Mouse (Mus musculus): Measurements from ENCODE around the gene Glrp1.

DNA sequence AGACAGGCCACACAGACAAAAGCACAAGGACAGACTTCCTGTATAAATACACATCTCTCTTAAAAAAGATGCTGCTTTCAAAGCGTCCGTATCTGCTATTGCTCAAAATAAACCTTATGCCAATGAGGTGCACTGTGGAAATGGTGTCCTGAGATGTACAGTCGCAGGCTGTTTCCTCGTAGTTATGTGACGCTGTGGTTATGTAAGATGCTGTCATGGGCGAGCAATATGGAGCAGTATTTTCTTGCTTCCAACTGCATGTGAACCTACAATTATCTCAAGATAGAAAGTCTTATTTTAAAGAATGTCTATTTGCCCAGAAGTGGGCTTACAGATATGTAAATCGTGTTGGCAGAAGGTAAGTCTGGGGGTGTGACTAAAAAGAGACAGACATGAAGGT lies 37.3 kb upstream of the Glrp1 start:
- no peak for TF ChIP-seq POLR2A (IDR thresholded peaks at IDR 0.05; ENCODE audit: extremely low read depth, insufficient read depth, low read length)
- TF ChIP-seq CTCF (IDR thresholded peaks at IDR 0.05; ENCODE audit: extremely low read depth, insufficient read depth, low read length), result no peak

Measured in cortical plate, adult 2 months (tissue).